Mouse (Mus musculus): ENCODE measurements around the gene Nccrp1. TPM values are rescaled to one million over a fixed set of nuclear protein-coding genes. Genes with fewer than 3 reads are reported as not detected.

The Nccrp1 gene
- polyA plus RNA-seq, 1 experiment, result not detected

DNA sequence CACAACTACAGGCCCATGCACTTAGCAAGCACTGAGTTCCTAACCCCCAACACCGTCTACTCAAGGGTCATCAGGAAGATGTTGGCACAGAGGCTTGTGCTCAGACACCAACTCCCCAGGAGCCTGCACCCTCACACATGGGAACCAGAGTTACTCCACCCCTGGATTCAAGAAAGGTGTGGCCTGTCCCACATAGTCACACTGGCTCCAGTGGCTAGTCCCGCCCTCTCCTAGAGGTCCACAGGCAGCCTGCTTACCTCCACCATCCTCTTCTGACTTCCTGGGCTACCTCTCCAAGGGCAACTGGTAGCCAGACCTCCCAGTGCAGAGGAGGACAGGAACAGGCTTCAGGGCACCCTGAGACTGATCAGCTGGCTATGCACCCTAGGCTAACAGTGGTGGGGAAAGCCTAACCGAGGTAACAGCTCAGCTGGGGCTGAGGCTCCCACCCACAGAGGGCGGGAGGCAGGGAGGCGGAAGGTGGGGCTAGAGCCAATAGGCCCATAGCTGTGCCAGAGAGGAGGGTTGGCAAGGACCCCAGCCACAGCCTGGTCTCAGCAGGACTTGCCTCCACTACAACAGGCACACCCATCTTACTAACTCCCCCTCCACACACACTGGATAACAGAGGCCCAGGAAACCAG is 29.3 kb upstream of the Nccrp1 start:
- TF ChIP-seq GATA1 (IDR thresholded peaks at IDR 0.05; ENCODE audit: low read length), result no peak

DNA sequence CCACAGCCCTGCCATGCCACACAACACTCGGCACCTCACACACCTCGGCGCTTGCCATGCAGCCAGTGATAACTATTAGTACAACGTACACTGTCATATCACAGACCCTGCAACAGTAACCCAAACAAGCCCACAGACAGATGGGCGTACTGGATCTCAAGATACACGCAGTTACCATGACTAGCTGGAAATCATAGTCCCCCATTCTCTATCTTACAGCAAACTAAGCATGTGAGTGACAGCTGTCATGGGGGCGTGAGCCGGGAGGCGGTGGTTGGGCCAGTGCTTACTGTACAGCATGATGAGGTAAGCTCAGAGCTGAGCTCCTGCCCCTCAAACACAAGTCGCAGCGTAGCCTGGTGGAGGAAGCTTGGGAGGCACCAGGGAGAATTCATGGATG is 28.5 kb upstream of the Nccrp1 start:
- peak; percentile 19 for TF ChIP-seq GATA1 (IDR thresholded peaks at IDR 0.05; ENCODE audit: low read length)

DNA sequence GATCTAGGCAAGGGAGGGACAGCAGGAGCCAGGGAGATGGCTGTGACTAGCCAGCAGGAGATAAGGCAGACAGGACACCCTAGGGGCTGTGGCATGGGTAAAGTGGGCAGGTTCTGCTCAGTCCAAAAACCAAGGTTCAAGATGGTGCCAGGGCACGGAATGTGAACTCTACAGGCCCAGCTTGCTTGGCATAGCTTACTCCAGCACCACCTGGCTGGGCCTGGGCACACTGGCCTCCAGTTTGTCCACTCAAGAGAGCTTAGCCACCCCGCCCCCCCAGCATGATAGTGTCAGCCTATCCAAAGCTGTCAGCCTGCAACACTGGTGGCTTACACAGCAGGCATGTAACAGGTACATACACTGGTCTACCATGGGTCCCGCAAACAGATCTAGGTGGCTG is 26.2 kb upstream of the Nccrp1 start:
- no peak for TF ChIP-seq GATA1 (IDR thresholded peaks at IDR 0.05; ENCODE audit: low read length)

DNA sequence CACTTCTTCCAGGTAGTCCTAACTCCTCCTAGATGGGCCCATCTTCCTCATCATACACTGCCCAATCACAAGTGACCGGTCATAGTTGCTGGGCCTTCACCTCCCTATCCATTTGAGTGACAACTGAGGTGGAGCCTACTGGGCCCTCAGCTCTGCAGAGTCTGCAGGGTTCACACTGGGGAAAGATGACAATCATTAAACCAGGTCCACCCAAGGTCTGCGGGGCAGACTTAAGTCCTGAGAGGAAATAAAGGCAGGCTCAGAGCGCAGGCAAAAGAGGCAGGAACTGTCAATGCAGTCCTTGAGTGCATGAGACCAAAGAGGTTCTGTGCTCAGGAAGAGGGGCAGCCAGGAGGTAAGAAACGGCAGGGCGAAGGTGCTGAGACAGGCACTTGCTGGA is 25.6 kb upstream of the Nccrp1 start:
- no peak for TF ChIP-seq GATA1 (IDR thresholded peaks at IDR 0.05; ENCODE audit: low read length)

DNA sequence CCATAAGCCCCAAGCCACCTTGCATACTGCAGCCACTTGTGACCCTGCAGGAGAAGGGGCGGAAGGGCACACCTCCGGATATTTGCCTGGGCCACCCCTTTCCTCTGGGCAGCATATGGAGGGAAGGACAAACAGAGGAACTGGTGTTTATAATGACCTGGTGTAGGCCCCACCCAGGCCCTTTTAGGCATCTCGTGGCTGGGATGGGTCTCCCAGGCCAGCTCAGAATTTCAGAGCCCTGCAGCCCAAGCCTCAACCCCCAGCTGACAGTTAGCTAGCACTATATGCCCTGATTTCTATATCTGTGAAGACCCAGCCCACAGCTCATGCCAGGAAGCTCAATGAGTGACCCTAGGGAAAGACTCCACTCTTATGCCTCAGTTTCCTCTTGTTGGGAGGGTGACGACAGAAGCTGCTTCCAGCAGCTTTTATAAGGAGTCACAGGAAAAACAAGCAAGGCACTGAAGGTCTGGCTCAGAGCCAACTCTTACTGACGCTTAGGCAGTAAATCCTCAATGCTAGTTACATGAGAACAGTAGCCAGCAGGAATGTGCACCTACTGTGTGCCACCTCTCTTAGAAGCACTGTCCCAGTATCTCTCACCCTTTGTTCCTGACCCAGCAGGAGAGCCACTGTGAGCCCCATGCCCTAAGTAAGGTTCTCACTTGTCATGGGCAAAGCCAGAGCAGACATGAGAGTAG is 24.1 kb upstream of the Nccrp1 start:
- TF ChIP-seq GATA1 (IDR thresholded peaks at IDR 0.05; ENCODE audit: low read length), result no peak

DNA sequence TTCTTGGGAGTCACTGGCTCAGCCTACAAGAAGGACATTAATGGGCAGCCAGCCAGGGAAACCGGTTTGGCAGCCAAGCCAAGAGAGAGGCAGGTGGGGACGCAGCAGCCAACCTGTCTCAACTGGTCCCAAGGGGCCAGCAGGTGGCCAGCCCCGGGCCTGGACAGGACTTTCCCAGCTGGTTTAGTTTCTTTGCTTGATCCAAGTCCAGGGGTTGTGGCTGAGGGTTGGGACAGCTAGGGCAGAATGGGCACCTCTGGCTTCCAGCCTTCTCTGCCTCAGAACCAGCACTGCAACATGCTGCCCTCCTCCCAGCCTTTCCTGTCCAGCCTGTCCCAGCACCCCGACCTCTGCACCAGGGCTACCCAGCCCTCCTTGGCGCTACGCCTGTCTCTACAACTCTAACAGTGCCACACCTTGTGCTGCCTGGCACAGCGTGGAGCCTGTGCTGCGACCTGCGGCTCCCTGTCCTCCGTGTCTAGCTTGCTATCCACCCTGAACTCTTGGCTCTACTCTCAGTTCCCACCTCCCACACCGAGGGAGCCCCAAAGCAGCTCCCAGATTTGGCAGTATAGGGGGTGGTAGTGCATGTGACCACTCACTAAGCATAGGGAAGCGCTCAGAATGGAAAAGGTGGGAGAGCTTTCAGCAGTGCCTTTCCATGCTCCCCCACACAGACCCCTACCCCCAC is 23.4 kb upstream of the Nccrp1 start:
- no peak for TF ChIP-seq GATA1 (IDR thresholded peaks at IDR 0.05; ENCODE audit: low read length)

DNA sequence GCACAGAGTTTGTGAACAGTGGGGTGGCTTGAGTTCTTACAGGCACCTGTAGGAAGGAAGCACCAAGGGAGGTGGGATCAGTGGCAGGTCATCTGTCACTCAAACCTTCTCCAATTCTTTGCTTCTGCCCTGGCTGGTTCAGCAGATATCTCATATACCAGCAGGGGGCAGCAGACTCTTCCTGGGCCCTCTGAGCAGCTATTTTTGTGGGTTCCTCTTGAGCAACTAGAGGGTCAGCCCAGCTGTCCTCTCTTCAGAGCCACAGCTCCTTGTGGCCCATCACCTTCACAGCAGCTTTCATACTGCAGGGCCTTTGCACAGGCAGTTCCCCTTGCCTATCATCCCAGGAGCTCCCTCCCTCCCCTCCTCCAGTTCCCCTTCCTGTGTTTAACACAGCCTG is 21.2 kb upstream of the Nccrp1 start:
- no peak for TF ChIP-seq GATA1 (IDR thresholded peaks at IDR 0.05; ENCODE audit: low read length)

DNA sequence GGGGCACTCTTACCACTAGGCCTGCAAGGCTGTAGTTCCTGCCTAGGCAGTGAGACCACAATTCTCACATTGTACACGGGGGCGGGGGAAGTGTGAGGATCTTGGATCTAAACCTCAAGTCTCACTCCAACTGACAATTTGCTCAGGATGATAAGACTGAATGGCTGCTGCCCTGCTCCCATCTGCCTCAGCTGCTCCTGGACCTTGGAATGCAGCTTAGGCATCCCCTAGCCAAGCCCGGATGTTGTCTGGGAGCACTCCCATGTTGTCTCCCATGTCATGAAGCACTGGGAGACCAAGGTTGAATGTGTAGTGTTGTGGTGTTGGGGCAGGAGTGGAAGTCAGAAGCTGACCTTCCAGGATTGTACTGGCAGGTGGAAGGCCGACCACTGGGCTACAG is 20.5 kb upstream of the Nccrp1 start:
- no peak for TF ChIP-seq GATA1 (IDR thresholded peaks at IDR 0.05; ENCODE audit: low read length)

DNA sequence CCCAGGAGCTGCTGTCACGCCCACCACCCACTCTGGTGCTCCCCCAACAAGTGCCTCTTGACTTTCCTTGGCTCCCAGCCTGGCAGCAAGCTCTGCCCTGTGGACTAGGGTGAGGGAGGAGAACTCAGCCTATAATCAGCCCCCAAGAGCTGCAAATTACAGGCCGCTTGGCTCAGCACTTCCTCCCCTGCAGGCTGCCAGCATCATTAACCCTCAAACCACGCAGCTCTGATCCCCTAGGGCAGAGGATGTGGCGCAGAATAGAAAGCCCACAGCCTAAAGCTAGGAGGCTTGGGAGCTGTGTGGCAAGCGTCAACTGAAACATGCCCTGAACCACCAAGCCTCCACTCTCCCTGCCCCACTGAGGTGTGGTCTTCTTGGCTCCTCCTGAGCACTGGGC is 18.4 kb upstream of the Nccrp1 start:
- no peak for TF ChIP-seq GATA1 (IDR thresholded peaks at IDR 0.05; ENCODE audit: low read length)

DNA sequence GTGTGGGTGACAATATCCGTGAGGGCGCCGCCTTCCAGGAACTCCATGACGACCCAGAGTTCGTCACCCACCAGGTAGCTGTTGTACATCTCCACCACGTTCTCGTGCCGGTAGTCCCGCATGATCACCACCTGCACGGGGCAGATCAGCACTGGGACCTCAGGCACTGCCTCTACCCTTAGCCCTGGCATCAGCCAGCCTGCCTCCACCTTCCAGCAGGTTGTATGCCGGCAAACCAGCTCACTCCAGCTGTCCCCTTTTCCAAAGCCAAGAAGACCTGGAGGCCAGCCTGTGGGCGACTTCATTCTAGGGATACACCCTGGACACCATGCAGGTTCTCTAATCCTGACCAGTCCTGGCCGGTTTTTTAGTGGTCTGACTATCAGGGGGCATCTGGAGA is 15.9 kb upstream of the Nccrp1 start:
- TF ChIP-seq GATA1 (IDR thresholded peaks at IDR 0.05; ENCODE audit: low read length), result no peak

DNA sequence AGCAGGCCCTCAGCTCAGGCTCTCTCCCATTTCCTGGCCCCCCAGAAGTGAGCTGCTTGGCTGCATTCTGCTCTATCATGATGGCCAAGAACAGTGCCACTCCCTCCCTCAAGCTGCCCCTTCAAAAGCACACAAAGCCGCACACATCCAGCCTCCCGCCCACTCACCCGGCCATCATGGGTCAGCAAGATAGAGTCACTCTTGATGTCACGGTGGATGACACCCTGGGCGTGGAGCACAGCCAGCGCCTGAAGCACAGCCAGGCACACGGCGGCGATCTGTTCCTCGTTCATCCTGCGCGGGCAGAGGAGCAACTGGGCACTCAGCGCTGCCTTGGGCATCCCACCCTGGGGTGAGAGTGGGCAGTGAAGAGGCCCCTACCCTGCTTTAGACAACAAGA is 15.3 kb upstream of the Nccrp1 start:
- no peak for TF ChIP-seq GATA1 (IDR thresholded peaks at IDR 0.05; ENCODE audit: low read length)

DNA sequence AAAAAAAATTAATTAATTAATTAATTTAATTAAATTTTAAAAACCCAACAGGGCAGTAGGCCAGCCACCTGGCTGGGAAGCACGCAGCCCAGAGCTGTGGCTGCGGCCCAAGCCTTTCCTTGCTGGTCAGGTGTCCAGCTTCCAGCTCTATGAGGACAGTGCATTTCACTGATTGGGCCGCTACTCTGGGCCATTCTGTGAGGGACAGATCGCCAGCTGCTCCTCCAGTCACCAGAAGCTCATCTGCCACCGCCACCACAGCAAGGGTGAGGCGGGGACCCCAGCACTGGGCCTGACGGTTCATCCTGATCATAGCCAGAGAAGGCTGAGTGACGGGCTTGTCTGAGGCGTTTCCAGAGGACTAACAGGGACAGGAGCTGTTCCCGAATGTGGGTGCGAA is 14.9 kb upstream of the Nccrp1 start:
- TF ChIP-seq GATA1 (IDR thresholded peaks at IDR 0.05; ENCODE audit: low read length), result no peak

DNA sequence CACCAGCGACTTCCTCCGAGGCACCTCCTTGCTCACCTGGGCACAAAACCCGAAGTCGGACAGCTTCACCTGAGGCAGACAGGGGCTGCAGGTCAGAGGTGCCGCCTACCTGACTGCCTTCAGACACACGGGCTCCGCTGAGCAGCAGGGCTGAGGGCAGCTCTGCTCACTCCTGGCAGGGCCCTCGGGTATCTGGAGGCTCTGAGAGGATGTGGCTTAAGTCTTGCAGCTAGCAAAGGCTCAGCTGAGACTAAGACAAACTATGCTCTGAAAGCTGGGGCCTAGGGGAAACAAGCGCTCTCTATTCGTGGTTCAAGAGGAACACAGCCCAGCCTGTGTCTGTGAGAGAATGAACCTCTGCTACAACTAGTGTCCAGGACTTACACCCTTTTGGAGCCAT is 13.8 kb upstream of the Nccrp1 start:
- no peak for TF ChIP-seq GATA1 (IDR thresholded peaks at IDR 0.05; ENCODE audit: low read length)

DNA sequence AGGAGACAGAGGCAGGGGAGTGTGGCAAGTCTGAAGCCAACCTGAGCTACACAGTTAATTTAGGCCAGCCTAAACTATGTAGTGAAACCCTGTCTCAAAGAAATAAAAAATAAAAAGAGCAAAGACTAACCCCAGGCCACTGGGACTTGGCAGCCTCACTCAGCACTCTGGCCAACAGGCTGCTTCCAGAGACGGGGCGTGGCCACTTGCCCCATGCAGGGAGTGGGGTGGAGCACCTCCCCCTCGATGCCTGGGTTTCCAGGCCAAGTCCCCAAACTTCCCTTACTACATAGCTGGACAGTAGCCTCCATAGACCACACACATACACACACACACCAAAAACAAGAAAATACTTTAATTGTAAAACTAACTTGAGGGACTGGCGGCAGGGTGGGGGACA is 11.4 kb upstream of the Nccrp1 start:
- TF ChIP-seq GATA1 (IDR thresholded peaks at IDR 0.05; ENCODE audit: low read length), result no peak

DNA sequence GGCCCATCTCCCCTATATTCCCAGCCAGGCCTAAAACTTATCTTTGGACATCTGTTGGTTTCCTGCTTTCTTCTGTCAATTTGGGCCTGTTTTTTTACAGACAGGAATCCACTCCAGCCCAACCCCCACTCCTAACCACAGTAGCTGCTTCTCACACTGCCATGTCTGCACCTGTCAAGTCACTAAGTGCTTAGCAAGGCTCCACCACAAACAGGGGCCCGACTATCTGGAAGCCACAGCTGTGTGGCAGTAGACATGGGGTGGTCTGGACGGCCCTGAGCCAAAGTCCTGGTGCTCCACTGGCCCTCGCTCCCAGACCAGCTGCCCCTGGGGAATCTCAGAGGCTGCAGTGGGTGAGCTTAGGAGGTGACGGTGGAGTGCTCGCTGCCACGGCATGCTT is 10.7 kb upstream of the Nccrp1 start:
- no peak for TF ChIP-seq GATA1 (IDR thresholded peaks at IDR 0.05; ENCODE audit: low read length)

DNA sequence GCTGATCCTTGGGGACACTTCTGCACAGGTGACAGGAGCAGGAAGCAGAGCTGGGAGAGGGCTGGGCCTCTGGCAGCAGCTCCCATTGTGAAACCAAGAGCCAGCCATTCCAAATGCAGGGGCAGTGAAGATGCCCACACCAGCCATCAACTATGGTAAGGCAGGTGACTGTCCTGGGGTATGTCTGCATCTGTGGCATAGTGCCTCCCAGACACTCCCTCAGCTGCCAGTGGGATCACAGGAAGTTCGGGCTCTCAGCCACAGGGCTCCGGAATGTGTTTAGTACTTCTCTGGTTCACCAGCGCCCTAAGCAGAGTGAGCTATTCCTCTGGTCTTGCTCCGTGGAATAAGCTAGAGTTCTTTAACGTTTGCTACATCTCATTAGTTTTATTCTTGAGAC is 10.0 kb upstream of the Nccrp1 start:
- TF ChIP-seq GATA1 (IDR thresholded peaks at IDR 0.05; ENCODE audit: low read length), result no peak
